In genomic region chr10:115312732-115313131, GRCm38 (mm10) we compare ENCODE assay signal across 10 mouse cellular contexts. TPM values are rescaled to one million over a fixed set of nuclear protein-coding genes. Genes with fewer than 3 reads are reported as not detected.
DNase-seq lines count a peak whose midpoint lies in the region; ATAC-seq and TF ChIP-seq lines count a peak whose summit lies in the region.
"Had no signal": no experiment of that assay in that cellular context is flagged by ENCODE, and none has a peak within 500 bp of the region (broad histone marks: within the 10 kb centered on the region; RNA-seq: fewer than 3 reads in every experiment).

No protein-coding gene starts in this region.

- H3K36me3 ChIP-seq in forebrain, embryonic 13.5 days (ENCODE audit: poor library complexity, severe bottlenecking): no peaks in the 10 kb centered on the region
- H3K36me3 ChIP-seq in forebrain, postnatal 0 days (ENCODE audit: insufficient read depth): no peaks in the 10 kb centered on the region
- H3K36me3 ChIP-seq in heart, adult 2 months (ENCODE audit: control insufficient read depth, insufficient read depth, low read length): peaks cover 22% of the 10 kb centered on the region

- peaks cover 6% of the 10 kb centered on the region for H3K79me2 ChIP-seq in heart, adult 2 months (replicated peaks; ENCODE audit: control insufficient read depth, insufficient read depth, low read length)

- H3K9me3 ChIP-seq in forebrain, embryonic 13.5 days (replicated peaks): no peaks in the 10 kb centered on the region
- no peaks in the 10 kb centered on the region for H3K9me3 ChIP-seq in forebrain, postnatal 0 days (ENCODE audit: low read length)
- H3K9me3 ChIP-seq: limb, embryonic 12.5 days had no signal

- H3K4me3 ChIP-seq in forebrain, embryonic 13.5 days: no peak overlapping the region
- no peak overlapping the region for H3K4me3 ChIP-seq in forebrain, postnatal 0 days (ENCODE audit: low read depth, low read length)
- H3K4me3 ChIP-seq in heart, adult 2 months: peak overlapping the region; percentile 3; the same call in 1 of the 2 replicates
- H3K4me3 ChIP-seq: limb, embryonic 12.5 days had no signal

- H3K27me3 ChIP-seq in forebrain, embryonic 13.5 days: no peaks in the 10 kb centered on the region
- no peaks in the 10 kb centered on the region for H3K27me3 ChIP-seq in forebrain, postnatal 0 days (ENCODE audit: insufficient read depth, low read length)
- H3K27me3 ChIP-seq in heart, adult 2 months (ENCODE audit: control insufficient read depth, insufficient read depth, low read length): no peaks in the 10 kb centered on the region
- H3K27me3 ChIP-seq: limb, embryonic 12.5 days had no signal

- TF ChIP-seq EP300 in heart, adult 2 months (IDR thresholded peaks at IDR 0.05; ENCODE audit: insufficient read depth, low read depth, low read length): 0 out of 2 replicates have a peak, but pooled peaks have one; percentile 13

- TF ChIP-seq CTCF in forebrain, postnatal 0 days (IDR thresholded peaks at IDR 0.05; ENCODE audit: low read depth): no peak
- no peak for TF ChIP-seq CTCF in heart, adult 2 months (IDR thresholded peaks at IDR 0.05)

- H3K9ac ChIP-seq in forebrain, embryonic 13.5 days: no peak overlapping the region
- no peak overlapping the region for H3K9ac ChIP-seq in forebrain, postnatal 0 days
- H3K9ac ChIP-seq in heart, adult 2 months (ENCODE audit: low read depth, low read length): no peak overlapping the region
- H3K9ac ChIP-seq: limb, embryonic 12.5 days had no signal

- no peak for DNase-seq in forebrain, postnatal 0 days
- peak; percentile 68 for DNase-seq in A20 (ENCODE audit: low read depth, low spot score)
- peak in 1 of 2 experiments; percentile 64 for DNase-seq in heart, adult 2 months
- peak; percentile 68 for DNase-seq in kidney, postnatal 14 days
- DNase-seq in urinary bladder, postnatal 36 days (ENCODE audit: low spot score in 2 of 2): no peak
- no peak for DNase-seq in frontal cortex, postnatal 10 days (ENCODE audit: low spot score in 2 of 2)
- DNase-seq in gastrocnemius, postnatal 25 days: no peak
- DNase-seq: gastrocnemius, postnatal 10 days had no signal

- intact Hi-C loops in heart, adult 2 months (cut with DNase I): no loop called here

- ATAC-seq in forebrain, embryonic 13.5 days: no peak
- no peak for ATAC-seq in forebrain, postnatal 0 days

- no peak overlapping the region for H3K27ac ChIP-seq in forebrain, embryonic 13.5 days
- no peak overlapping the region for H3K27ac ChIP-seq in forebrain, postnatal 0 days (ENCODE audit: low read depth, low read length)
- H3K27ac ChIP-seq in heart, adult 2 months: peak overlapping the region; percentile 55
- H3K27ac ChIP-seq: limb, embryonic 12.5 days had no signal

- peaks cover 30% of the 10 kb centered on the region for H3K4me1 ChIP-seq in forebrain, embryonic 13.5 days
- peaks cover 14% of the 10 kb centered on the region for H3K4me1 ChIP-seq in forebrain, postnatal 0 days (ENCODE audit: insufficient read depth)
- peaks cover 21% of the 10 kb centered on the region for H3K4me1 ChIP-seq in heart, adult 2 months (ENCODE audit: control insufficient read depth, insufficient read depth, low read length)

- peak overlapping the region; percentile 85 for H3K4me2 ChIP-seq in forebrain, embryonic 13.5 days
- no peak overlapping the region for H3K4me2 ChIP-seq in forebrain, postnatal 0 days (ENCODE audit: low read depth)

- 60% methylated on average over 3 of the region's 3 CpGs for WGBS in forebrain, embryonic 13.5 days
- 59% methylated on average over 3 of the region's 3 CpGs for WGBS in forebrain, postnatal 0 days
- WGBS in heart, adult 2 months: 20% methylated on average over 3 of the region's 3 CpGs

- TF ChIP-seq POLR2A in heart, adult 2 months (IDR thresholded peaks at IDR 0.05; ENCODE audit: insufficient read depth, low read depth, low read length): no peak

RNA-seq across cellular contexts. Expression of gene Rab21, which starts 2.7 kb away (rescaled TPM):
- polyA plus RNA-seq in forebrain, embryonic 13.5 days (2015; fragmentation: Nextera tagmentation; extraction: Ambion mirVana): 5.7 and 5.8 TPM in 2 replicates
- total RNA-seq in forebrain, postnatal 0 days (2014; rRNA removed): 31.2 and 34.7 TPM in 2 replicates
- polyA plus RNA-seq in forebrain, postnatal 0 days (2015; fragmentation: Nextera tagmentation; extraction: Ambion mirVana): 10.7 and 14.8 TPM in 2 replicates
- 10 to 100 TPM; 75.0 to 80.1 TPM for total RNA-seq in heart, adult 2 months (2021)
- 29.9 and 50.4 TPM in 2 replicates for polyA plus RNA-seq in heart, adult 2 months (2012; rRNA removed)
- total RNA-seq in gastrocnemius, postnatal 25 days (2021): 10 to 100 TPM; 42.8 to 43.7 TPM

RNA-seq across cellular contexts. Expression of gene Tmem19, which starts 49.6 kb away (rescaled TPM):
- polyA plus RNA-seq in forebrain, embryonic 13.5 days (2015; fragmentation: Nextera tagmentation; extraction: Ambion mirVana): 34.1 and 35.0 TPM in 2 replicates
- total RNA-seq in forebrain, postnatal 0 days (2014; rRNA removed): 30.5 and 36.0 TPM in 2 replicates
- 29.1 and 38.8 TPM in 2 replicates for polyA plus RNA-seq in forebrain, postnatal 0 days (2015; fragmentation: Nextera tagmentation; extraction: Ambion mirVana)
- total RNA-seq in heart, adult 2 months (2021): 10 to 100 TPM; 12.1 to 15.1 TPM
- 8.6 and 11.5 TPM in 2 replicates for polyA plus RNA-seq in heart, adult 2 months (2012; rRNA removed)
- total RNA-seq in gastrocnemius, postnatal 25 days (2021): 10 to 100 TPM in 1 of 2 experiments, 1 to 10 TPM in 1; 8.8 to 14.9 TPM

Comparison
In these comparisons a context has a peak if more than half of its experiments do, and no peak if none do; other contexts are left out.
1. DNase-seq: peak in A20 (single experiment) and kidney, postnatal 14 days (single experiment); none in forebrain, postnatal 0 days (single experiment), urinary bladder, postnatal 36 days (0 of 2), frontal cortex, postnatal 10 days (0 of 2) and gastrocnemius, postnatal 25 days (single experiment).